Mouse (Mus musculus) kidney, adult 2 months (tissue): ENCODE results near the gene Bcar3. TPM values are rescaled to one million over a fixed set of nuclear protein-coding genes. Genes with fewer than 3 reads are reported as not detected.

Experiments
- DNase-seq: peaks from one replicate; pipeline ENCODE4 v3.0.0; 2021
- H3K27ac ChIP-seq: fragments of 200-500 bp; 2 replicates; pipeline ENCODE4 v1.5.1; 2012; ENCODE audit warnings: low read depth, low read length, control low read depth, inconsistent platforms; ENCODE audit not compliant: insufficient read depth
- H3K27me3 ChIP-seq: fragments of 200-500 bp; replicated peaks from 2 replicates; pipeline ENCODE4 v1.6.1; 2012; ENCODE audit warnings: mild to moderate bottlenecking, moderate library complexity, low read length, inconsistent platforms; ENCODE audit not compliant: control insufficient read depth, insufficient read depth
- H3K36me3 ChIP-seq: fragments of 200-500 bp; 2 replicates; pipeline ENCODE4 v1.6.1; 2012; ENCODE audit warnings: mild to moderate bottlenecking, moderate library complexity, low read length, inconsistent platforms; ENCODE audit not compliant: control insufficient read depth, insufficient read depth
- H3K4me1 ChIP-seq: fragments of 200-500 bp; 2 replicates; pipeline ENCODE4 v1.6.1; 2011; ENCODE audit warnings: low read length; ENCODE audit not compliant: control insufficient read depth, insufficient read depth
- H3K4me3 ChIP-seq: fragments of 200-500 bp; 2 replicates; pipeline ENCODE4 v1.5.1; 2011; ENCODE audit warnings: mild to moderate bottlenecking, low read depth, low read length, control low read depth; ENCODE audit not compliant: insufficient read depth
- CTCF ChIP-seq: fragments of 200-500 bp; conservative IDR thresholded peaks from 2 replicates; pipeline ENCODE4 v1.5.1; 2011; ENCODE audit warnings: low read depth, mild to moderate bottlenecking, control low read depth, low read length, moderate library complexity, mixed read lengths; ENCODE audit not compliant: insufficient read depth, insufficient read length
- POLR2A ChIP-seq: fragments of 200-500 bp; IDR thresholded peaks from one replicate; pipeline ENCODE4 v1.6.1; 2011; ENCODE audit warnings: low read depth, low read length, control low read depth
- WGBS: fragments of 180-500 bp; shearing (Covaris S2); methylation state at CpG from one replicate; pipeline ENCODE4 v1.1.7; 2018; 5-methylcytosine and 5-hydroxymethylcytosine counted together
- polyA plus RNA-seq: library from polyadenylated mRNA; depleted of rRNA; stranded (reverse); fragments of >200 nt; gene quantifications from 2 replicates; pipeline ENCODE4 v1.2.3, GENCODE M21; 2012

Bcar3 gene
- polyA plus RNA-seq, 1 experiment, result 41.3 TPM

- Histone ChIP-seq H3K4me3 (no peak overlapping the region), H3K27me3 (no peaks in the 10 kb centered on the region), H3K4me1 (no peaks in the 10 kb centered on the region), H3K27ac (no peak overlapping the region), H3K36me3 (no peaks in the 10 kb centered on the region)
- 92% methylated on average over 7 of the region's 7 CpGs for WGBS
- no peak for DNase-seq
- no peak for TF ChIP-seq POLR2A
- TF ChIP-seq CTCF, result no peak
These were observed 134.4 kb downstream of the Bcar3 start for GRCm38 (mm10) chr3:122428325-122428821.

DNA sequence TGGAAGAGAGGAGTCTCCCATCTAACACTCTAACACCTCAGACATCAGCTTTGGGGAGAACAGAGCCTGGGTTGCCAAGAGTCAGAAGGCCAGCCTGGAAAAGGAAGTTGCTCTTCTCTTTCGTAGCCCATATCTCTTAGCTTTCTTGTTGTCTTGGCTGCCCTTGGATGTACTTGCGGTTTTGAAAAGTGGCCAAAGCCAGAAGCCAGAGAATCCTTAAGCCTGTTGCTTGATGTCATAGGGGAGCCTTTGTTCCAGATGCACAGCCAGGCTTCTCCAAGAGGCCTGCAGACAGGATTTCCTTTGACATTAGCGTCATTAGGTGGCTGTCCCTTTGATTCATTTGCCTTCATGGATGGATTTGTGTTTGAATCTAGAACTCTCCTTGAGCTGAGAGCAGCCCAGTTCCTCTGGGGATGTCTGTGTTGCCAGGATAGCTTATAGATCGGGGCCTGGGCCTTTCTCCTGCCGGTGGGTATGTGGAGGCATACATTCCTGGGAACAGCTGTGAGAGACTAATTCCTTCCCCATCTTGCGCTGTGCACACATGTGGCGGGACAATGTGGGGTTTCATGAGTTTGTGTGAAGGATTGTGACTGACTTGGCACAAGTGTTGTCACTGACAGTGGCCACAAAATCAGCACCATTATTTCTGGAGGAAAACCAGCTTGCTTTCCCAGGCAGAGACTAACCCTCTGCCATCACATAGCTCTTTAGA is 137.0 kb downstream of the Bcar3 start:
- DNase-seq, result peak; percentile 75
- no peaks in the 10 kb centered on the region for H3K4me1 ChIP-seq
- H3K27ac ChIP-seq, result no peak overlapping the region
- no peak for TF ChIP-seq POLR2A
- TF ChIP-seq CTCF, result no peak
- H3K4me3 ChIP-seq, result no peak overlapping the region
- H3K36me3 ChIP-seq, result no peaks in the 10 kb centered on the region
- H3K27me3 ChIP-seq, result no peaks in the 10 kb centered on the region
- 70% methylated on average over 7 of the region's 7 CpGs for WGBS

DNA sequence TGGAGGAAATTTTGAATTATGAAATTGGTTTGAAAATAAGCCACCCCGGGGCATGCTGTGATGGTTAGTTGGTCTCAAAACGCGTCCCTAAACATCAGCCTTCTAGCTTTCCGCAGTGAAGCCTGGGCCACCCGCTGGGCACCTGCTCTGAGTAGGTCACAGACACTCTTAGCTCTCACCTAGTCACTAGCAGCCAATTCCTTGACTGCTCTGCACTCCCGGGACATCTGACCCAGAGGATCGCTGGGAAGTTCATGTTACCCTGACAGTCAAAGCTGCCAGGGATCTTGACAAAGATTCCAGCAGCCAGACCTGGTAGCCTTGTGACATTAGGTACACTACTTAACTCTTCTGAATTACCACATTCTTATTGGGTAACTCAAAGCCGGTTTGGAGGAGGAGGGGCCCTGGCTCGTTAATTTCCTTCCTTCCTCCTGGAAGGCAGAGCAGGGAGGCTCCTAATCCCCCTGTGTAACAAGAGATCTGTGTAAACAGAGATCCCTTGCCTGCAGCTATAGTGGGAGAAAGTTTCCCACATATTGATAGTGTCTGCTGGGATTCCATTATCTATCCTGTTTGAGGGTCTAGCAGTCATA is 139.0 kb downstream of the Bcar3 start:
- Histone ChIP-seq H3K27ac (no peak overlapping the region), H3K4me3 (no peak overlapping the region), H3K27me3 (no peaks in the 10 kb centered on the region), H3K4me1 (no peaks in the 10 kb centered on the region), H3K36me3 (no peaks in the 10 kb centered on the region)
- no peak for DNase-seq
- WGBS, result 59% methylated on average over 9 of the region's 9 CpGs
- TF ChIP-seq CTCF, result no peak
- TF ChIP-seq POLR2A, result no peak

DNA sequence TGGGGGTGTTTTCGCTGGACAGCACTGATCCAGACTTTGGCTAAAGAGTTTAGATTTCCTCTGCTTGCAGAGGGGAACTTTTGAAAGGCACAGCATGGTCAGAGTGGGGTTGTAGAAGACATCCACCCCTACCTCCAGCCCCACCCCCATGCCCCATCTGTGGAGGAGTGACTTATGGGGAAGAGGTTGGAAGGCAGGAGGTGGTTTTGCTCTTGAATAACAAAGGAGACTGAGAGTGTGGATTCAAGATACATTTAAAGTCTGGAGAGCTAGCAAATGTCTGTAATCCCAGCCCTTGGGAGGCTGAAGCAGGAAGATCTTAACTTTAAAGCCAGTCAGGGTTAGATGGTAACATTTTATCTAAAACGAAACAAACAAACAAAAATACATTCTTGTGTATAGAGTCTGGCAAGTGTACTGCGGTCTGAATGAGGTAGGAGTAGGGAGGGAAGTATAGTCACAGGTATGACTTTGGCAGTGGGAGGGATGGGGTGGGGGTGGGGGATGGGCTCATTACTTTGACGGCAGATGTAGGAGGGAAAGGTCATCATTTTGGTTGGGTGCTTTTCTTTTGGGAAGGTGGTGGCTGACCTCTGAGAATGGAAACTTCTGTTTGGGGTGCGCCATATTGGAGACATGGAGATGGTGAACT is 140.2 kb downstream of the Bcar3 start:
- H3K4me1 ChIP-seq, result no peaks in the 10 kb centered on the region
- no peak overlapping the region for H3K27ac ChIP-seq
- 81% methylated on average over 5 of the region's 5 CpGs for WGBS
- H3K4me3 ChIP-seq, result no peak overlapping the region
- no peak for DNase-seq
- H3K36me3 ChIP-seq, result no peaks in the 10 kb centered on the region
- H3K27me3 ChIP-seq, result no peaks in the 10 kb centered on the region
- no peak for TF ChIP-seq POLR2A
- no peak for TF ChIP-seq CTCF

DNA sequence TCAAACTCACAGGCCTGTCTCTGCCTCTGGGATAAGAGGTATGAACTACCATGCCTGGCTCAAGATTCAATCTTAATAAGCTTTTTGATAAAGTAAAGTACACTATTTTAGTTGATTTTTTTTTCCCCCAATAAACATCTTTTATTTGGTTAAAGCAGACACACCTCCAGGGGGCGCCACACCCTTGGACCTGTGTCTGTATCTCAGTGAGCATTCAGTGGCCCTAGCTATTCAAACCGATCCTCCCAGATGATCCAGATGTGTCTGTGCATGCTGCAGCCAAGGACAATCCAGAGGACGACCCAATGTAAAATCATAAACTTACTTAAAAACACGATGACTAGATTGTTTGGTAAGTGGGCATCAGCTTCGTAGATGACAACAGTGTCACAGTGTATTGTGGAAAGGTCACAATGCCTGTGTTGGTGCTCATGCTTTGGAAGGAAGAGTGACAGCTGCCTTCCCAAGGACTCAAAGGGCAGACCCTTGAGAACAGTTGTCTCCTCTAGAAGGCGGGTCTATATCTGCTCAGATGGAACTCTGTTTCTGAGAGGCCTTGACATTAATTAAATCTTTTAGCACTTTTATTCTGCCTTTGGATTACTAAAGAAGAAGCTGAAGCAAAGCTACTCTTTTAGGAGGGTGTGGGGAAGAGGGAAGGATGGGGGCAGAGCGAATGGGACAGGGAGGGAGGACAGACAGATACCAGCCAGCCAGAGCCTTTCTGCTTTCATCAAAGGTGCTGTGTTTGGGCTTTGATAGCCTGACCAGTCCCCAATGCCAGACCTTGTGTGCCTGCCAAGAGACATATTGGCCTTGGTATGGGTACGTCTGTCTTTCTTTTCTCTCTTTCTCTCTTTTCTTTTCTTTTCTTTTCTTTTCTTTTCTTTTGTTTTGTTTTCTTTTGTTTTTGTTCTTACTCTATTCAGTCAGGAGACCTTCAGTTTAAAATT is 141.3 kb downstream of the Bcar3 start:
- 0 out of 2 replicates have a peak, but pooled peaks have one; percentile 13 for TF ChIP-seq CTCF
- TF ChIP-seq POLR2A, result no peak
- H3K27me3 ChIP-seq, result no peaks in the 10 kb centered on the region
- H3K4me1 ChIP-seq, result no peaks in the 10 kb centered on the region
- no peak for DNase-seq
- H3K27ac ChIP-seq, result no peak overlapping the region
- H3K36me3 ChIP-seq, result no peaks in the 10 kb centered on the region
- 93% methylated on average over 8 of the region's 8 CpGs for WGBS
- no peak overlapping the region for H3K4me3 ChIP-seq

DNA sequence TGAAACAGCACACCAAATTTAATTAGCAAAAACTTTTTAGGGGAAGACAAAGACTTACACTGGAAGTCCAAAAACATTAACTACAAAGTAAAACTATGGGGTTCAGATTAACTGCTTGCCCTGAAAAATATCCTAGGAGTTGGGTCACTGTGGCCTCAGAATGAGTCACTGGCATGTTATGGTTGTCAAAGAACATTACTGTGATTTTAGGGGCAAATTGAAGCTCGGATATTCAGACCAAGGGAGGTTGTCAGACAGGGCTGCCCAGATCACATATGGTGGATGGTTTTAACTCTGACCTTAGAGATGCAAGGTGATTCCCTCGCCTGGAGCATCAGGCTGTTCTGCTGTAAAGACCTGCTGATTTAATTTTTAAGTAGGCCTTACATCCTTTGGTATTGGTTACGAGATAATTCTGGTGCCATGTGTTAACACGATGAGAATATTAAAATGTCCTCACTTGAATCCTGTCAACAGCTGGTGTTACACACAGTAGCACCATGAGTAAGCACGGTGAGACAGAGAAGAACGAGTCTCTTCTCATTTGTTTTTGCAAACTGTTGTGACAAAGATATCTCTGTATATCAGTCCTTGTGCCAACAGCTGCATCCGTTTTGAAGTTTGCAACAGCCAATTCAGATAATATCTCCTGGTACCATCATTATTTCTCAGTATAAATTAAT is 144.3 kb downstream of the Bcar3 start:
- H3K27ac ChIP-seq, result no peak overlapping the region
- no peaks in the 10 kb centered on the region for H3K36me3 ChIP-seq
- TF ChIP-seq CTCF (no peak), POLR2A (no peak)
- no peak for DNase-seq
- H3K4me3 ChIP-seq, result no peak overlapping the region
- 81% methylated on average over 7 of the region's 7 CpGs for WGBS
- H3K27me3 ChIP-seq, result no peaks in the 10 kb centered on the region
- H3K4me1 ChIP-seq, result no peaks in the 10 kb centered on the region
